Mouse (Mus musculus) natural killer cell, adult 2 months (primary cell): ENCODE results near the gene Gm10134.
A peak's percentile ranks its signal among the peaks of the same experiment; 100 is the strongest.
"Not testable (repeated sequence)": the region's sequence is repeated elsewhere in the genome, so short reads cannot be mapped to it uniquely, and the experiment has no call there.

ENCODE experiments used
- DNase-seq, 2 experiments: peaks; one replicate each; pipeline ENCODE4 v3.0.0; 2022; ENCODE audit warnings: low spot score in 2 of 2

Gene Gm10134

GRCm38 (mm10) chr2:28504676-28505075 lies 1.2 kb upstream of the Gm10134 start:
- DNase-seq, result no peak

DNA sequence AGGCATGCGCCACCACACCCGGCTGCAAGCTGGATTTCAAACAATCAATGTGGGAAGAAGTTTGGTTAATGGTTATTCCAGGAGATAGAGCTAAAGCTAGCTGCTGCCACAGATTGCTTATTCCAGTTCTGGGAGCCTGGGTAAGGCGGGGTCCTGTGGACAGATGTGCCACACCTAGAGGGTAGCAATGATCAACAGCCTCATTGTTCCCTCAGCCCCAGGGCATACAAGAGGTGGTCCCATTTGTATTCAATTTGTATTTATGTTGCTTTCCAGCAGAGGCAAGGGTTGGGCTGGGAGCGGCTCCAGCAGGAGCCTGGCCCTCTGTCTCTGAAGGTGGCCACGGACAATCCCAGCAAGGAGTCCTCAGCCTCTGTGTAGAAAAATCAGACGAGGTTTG lies 396 bp downstream of the Gm10134 start:
- no peak for DNase-seq

DNA sequence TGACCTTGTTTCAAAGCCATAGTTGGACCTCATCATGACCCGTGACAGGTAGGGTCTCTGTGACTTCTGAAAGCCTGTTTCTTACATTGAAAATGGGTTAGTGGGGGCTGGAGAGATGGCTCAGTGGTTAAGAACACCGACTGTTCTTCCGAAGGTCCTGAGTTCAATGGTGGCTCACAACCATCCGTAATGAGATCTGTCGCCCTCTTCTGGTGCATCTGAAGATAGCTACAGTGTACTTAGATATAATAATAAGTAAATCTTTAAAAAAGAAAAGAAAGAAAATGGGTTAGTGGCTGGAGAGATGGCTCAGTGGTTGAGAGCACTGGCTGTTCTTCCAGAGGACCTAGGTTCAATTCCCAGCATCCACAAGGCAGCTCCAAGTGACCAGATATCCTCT lies 5.7 kb downstream of the Gm10134 start:
- not testable (repeated sequence) for DNase-seq

DNA sequence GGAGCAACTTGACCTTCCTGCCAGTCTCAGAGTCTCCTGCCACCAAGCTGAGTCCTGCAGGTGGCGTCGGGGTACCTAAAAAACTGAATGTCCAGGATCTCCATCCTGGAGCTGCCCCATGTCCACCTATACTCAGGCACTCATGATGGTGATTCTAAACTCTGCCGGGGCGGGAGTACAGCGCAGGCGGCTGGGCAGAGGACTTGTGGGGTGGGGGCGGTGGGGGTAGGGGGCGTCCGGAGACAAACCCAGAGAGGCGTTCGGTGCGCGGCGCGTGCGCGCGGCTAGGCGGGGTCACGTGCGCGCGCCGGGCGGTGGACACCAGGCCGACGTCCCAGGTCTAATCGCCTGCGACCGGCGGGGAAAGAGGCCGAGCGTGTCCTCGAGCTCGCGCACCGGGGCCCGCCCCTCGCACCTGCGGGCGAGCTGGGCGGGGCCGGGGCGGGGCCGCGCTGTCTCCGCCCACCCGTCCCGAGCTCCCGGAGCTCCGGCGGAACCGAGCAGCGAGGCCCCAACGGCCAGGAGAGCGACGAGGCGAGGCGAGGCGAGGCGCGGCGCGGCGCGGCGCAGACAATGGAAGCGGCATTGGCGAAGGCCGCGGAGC lies 7.0 kb downstream of the Gm10134 start, which contains the start of gene Ralgds:
Gene Ralgds, plus strand, starts transcription at position 328 of the 604 bp plus-strand sequence.
- peak in 1 of 2 experiments; percentile 43 for DNase-seq

DNA sequence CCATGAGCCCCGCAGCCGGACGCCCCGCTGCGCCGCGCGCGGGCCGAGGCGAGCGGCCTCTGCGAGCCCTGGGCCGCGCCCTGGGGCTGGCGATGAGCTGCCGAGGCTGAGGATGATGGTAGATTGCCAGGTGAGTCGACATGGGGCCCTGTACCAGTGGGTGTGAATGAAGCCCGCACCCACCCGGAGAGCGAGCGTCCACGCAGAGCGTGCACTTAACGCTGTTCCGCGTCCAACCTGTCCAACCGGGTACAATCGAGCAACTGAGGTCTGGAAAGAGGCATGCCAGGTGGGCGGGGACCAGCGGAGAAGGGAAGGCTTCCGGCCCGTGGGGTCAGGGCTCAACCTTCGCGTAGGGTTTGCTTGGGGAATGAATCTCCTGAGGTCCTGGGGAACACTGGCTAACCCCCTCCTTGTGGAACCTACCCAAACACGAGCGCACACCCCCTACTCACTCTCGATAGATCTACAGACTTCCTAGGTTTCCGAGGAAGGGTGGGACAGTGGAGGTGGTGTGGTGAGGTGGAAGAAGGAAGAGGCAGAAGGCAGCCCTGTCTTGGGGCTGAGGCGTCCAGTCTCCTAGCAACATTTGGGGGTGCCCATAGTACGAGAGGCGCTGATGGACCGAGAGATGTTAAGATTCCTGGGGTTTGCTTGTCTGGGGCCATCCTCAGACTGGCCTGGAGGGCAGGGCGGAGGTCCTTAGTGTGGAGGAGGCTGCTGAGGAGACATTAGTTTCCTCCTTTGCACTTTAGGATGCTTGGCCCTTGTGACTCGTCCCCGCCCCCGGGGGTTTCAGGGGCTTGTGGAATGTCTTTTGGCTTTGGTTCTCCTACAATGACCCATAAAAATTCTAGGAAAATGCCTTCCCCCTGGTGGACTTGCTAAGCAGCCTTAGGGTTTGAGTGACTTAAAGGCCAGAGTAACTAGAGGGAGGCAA lies 7.8 kb downstream of the Gm10134 start:
- DNase-seq, result peak in 1 of 2 experiments; percentile 26

- peak; percentile 91 to 95 for DNase-seq
Measured at GRCm38 (mm10) chr2:28514489-28514888, 8.6 kb downstream of the Gm10134 start.

DNA sequence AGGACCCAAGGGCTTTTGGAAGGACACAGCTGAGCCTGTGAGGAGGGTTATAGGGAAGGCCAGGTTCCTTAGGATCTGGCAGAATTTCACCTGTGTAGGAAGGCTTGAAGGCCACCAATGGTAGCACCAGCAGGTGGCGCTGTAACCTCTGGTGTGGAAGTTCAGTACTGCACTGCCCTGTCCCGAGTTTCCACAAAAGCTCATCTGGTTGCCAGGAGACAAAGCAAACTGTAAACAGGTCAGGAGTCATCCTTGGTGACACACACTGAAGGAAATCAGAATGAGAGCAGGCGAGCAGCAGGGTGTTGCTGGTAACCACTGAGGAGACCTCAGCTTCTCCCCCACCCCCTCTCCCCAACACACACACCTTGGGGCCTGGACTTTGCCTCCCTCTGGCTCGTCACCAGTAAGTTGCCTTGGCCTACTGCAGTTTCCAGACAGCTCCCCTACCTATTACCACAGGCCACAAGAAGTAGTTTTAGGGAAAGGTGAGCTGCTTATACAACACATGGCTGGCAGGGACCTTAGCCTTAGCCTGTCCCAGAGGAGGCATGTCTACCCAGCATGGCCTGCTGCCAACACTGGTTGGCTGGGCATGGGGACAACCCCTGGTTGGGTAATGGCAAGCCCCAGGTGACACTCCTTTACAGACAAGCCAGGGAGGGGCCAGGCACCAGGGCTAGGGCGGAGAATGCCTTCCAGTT lies 11.5 kb downstream of the Gm10134 start:
- peak; percentile 90 to 91 for DNase-seq

- DNase-seq, result peak; percentile 70 to 73
Measured at GRCm38 (mm10) chr2:28518231-28518630, 12.3 kb downstream of the Gm10134 start.

DNA sequence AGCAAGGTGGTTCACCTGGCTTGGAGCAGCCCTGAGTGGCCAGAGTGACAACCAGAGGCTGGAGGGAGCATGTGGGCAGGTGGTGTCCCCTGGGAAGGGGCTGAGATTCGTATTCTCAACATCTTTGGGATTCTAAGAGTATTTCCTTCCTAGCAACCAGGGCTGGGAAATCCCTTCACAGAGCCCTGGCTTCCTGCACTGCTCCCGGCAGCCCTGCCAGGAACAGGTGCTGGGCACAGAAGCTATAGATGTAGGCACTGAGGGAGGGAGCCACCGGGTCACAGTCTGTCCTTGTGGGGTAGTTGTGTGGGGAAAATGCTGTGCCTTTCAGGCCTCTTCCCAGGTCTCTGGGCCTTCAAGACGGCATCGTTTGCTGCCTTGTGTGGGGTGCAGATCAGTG lies 14.7 kb downstream of the Gm10134 start:
- no peak for DNase-seq

DNA sequence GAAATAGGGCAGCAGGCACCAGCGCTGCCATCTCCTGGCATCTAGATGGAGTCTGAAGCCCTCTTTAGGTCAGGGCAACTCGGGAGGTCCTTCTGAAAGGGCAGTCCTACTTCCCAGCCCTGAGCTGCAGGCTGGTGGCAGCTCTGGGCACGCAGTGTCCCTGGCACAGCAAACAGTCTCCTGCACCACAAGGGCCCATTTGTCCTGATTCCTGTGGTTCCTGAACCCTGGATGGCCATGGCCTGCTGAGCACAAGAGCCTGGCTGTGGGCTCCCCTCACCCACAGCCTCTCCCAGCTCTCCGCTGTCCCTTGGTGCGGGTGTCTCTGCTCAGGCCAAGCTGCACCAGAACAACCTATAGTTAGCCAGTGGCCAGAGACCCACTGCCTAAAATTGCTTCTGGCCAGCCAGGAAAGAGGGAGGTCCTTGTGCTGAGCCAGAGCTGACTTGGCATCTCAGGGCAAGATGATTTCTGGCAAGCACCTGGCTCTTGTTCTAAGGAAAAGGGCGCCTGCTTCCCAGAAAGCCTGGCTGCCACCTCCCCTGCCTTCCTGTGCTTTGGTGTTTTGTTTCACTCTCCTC lies 15.8 kb downstream of the Gm10134 start:
- DNase-seq, result no peak

- no peak for DNase-seq
Measured at GRCm38 (mm10) chr2:28522166-28522565, 16.3 kb downstream of the Gm10134 start.

GRCm38 (mm10) chr2:28523643-28524117 lies 17.8 kb downstream of the Gm10134 start:
- DNase-seq, result peak; percentile 34 to 38

DNA sequence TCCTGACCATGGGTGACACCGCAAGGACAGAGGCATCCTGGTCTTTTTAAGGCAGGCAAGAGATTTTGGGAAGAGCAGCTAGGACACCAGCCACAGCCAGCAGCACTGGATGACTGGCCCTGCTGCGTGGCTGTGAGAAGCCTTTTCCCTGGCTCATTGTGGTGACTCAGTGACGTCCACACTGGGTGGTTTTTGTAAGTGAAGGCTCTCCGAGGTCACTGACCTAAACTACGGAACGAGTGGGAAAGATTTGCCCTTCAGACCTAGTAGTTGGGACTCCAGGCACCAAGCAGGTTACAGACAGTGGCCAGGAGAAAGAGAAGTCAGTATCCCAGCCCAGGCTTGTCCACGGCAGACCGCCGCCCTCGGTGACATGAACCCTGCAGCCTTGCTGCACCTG lies 18.5 kb downstream of the Gm10134 start:
- no peak for DNase-seq

DNA sequence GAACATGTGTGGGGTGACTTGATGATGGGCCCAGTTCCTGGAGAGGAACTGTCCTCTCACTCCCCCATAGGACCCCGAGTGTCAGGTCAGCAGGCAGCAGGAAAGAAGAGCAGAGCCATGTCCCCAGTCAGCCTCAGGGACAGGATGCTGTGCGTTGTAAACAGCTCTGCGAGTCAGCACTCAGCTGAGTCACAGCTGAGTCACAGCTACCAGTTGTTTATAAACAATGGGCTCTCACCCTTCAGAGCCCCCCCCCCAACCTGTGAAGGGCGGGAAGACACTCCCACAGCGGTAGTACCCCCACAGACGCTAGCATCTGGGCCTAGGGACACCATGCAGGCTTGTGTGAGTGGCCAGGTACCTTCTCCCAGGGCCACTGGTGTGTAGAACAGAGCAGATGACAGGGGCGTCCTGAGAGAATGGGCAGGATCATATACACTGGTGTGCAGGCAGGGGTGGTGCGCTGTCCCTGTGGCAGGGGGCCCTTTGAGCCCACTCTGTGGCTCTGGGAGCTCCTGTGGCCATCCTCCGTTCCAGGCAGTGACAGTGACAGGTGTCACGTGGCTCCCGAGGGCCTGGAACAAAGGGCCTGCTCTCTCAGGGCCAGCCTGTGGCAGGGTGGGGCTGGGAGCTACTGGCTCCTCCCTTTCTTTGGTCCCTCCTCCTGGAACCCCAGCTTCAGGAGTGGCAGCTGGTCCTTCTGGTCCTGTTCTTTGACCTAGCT lies 19.5 kb downstream of the Gm10134 start:
- peak; percentile 65 to 82 for DNase-seq

DNA sequence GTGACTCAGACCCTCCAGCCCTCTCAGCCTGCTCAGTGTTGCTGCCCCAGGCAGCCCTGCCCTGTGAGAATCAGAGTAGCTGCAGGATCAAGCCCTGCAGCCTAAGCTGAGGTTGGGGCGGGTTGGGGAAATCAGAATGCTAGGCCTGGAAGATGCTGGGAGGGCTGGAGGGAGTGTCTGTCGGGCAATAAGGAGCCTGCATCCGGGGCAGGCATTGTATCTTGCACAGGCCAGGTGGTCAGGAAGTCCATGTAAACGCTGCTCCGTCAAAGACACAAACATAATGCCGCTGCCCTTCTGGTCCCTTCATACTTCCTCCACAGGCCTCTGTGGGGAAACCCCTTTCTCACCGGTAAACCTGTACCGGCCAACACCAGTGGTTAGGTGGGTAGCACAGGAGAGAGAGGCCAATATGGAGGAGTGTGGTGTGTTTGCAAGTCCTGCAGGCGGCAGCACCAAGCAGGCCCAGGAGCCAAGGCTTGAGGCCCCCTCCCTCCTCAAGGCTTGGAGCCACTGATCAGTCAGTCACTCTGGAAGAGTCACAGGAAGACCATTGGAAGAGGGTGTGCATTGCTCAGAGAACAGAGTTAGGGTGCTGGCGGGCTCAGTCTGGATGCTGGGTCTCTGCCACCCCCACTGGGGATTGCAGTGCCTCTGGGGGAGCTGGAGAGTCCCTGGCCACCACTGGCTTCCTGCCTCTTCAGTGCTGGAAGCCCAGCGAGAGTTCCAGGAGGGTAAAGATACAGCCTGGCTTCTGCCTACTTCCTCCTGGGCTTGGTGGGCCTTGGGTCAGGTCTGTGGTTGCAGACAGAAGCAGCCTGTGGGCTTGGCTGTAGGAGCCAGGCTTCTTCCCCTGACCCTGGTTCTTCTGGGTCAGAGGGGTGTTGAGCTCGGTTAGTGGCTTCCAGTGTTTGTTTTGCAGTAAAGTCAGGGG lies 20.3 kb downstream of the Gm10134 start:
- peak; percentile 79 to 83 for DNase-seq

DNA sequence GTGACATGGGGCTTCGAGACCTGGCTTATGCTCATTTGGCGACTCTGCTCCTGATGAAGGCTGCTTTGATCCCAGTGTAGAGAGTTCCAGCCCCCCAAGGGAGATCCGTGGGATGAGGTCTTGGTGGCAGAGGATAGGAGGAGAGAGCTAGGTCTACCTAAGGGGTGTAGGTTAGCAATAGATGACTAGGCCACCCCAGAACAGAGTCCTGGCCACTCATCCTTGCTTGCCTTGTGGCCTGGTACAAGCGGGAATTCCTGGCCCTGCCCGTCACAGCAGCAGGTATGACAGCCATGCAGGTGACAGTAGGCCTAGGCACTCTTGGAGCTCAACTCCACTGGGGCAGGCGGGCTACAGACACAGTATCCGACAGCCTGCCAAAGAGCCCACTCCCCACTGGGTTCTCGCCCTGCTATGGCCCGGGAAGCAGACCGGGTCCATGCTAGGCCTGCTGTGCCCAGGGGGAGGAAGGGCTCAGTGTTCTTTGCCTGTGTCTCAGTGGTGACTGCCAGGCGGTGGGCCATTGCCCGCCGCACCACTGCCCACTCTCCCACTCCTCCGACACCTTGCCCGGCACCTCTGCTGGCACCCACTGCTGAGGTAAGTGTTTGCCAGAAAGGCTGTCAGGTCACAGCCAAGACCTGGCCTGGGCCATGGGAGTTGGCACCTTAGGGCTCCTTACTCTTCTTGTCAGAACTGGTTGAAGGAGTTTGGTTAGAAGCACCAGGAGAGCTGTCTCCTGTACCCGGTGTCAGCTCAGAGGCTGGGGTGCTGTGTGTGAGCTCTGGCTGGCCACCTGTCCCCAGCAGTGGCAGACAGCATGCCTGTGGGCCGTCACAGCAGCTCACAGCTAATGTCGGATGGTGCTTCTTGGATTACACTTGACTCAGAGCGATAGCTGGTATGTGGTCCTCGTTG lies 21.8 kb downstream of the Gm10134 start:
- DNase-seq, result no peak

DNA sequence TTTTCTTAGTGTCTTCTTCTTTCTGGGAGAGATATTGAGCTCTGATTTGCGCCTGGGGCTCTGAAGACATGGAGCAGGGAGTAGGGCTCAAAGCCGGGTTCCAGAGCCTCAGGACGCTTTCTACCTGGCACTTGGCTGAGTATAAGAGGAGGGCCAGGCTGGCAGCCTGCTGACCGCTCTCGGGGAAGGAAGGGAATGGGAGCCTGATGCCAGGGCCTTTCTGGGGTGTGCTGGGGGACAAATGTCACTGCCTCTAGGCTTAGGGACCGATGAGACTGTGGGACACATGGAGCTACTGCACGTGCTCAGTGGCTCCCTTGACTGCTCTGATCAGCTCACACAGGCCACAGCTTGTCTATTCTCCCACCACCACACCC lies 22.4 kb downstream of the Gm10134 start:
- DNase-seq, result no peak

GRCm38 (mm10) chr2:28529856-28530255 lies 24.0 kb downstream of the Gm10134 start:
- no peak for DNase-seq

GRCm38 (mm10) chr2:28530311-28530710 lies 24.4 kb downstream of the Gm10134 start:
- no peak for DNase-seq
